Mouse (Mus musculus) G1E-ER4 (cell line): ENCODE data around the gene Snx11. TPM values are rescaled to one million over a fixed set of nuclear protein-coding genes. Genes with fewer than 3 reads are reported as not detected.

Experiments used
- GATA1 ChIP-seq: IDR thresholded peaks from one replicate; pipeline ENCODE4 v1.8.0; 2012; ENCODE audit warnings: low read length, inconsistent platforms
- polyA plus RNA-seq: library from polyadenylated mRNA; stranded (reverse); fragments of >175 nt; gene quantifications from 2 replicates; pipeline ENCODE4 v1.2.3, GENCODE M21; 2012

Snx11 gene
- 8.7 and 9.9 TPM in 2 replicates for polyA plus RNA-seq

GRCm38 (mm10) chr11:96776968-96777962, at the start of gene Snx11:
Snx11 (minus strand) TSS chr11:96777559.
- TF ChIP-seq GATA1: no peak

GRCm38 (mm10) chr11:96826481-96826880, 49.1 kb upstream of the Snx11 start:
- TF ChIP-seq GATA1: no peak

GRCm38 (mm10) chr11:96824783-96825495, 47.6 kb upstream of the Snx11 start:
- no peak for TF ChIP-seq GATA1

- TF ChIP-seq GATA1: no peak
Measured at GRCm38 (mm10) chr11:96823880-96824782, 46.8 kb upstream of the Snx11 start.

GRCm38 (mm10) chr11:96823471-96823837, 46.1 kb upstream of the Snx11 start:
- no peak for TF ChIP-seq GATA1

GRCm38 (mm10) chr11:96822675-96823470, 45.5 kb upstream of the Snx11 start:
- no peak for TF ChIP-seq GATA1

- TF ChIP-seq GATA1: no peak
Measured at GRCm38 (mm10) chr11:96821956-96822355, 44.6 kb upstream of the Snx11 start.

GRCm38 (mm10) chr11:96818128-96818710, 40.9 kb upstream of the Snx11 start:
- TF ChIP-seq GATA1: no peak

GRCm38 (mm10) chr11:96816979-96817378, 39.6 kb upstream of the Snx11 start:
- TF ChIP-seq GATA1: no peak

- no peak for TF ChIP-seq GATA1
Measured at GRCm38 (mm10) chr11:96816494-96816893, 39.1 kb upstream of the Snx11 start.

- TF ChIP-seq GATA1: no peak
Measured at GRCm38 (mm10) chr11:96815895-96816294, 38.5 kb upstream of the Snx11 start.

- TF ChIP-seq GATA1: no peak
Measured at GRCm38 (mm10) chr11:96814443-96814842, 37.1 kb upstream of the Snx11 start.

- no peak for TF ChIP-seq GATA1
Measured at GRCm38 (mm10) chr11:96813920-96814319, 36.6 kb upstream of the Snx11 start.

GRCm38 (mm10) chr11:96813455-96813854, 36.1 kb upstream of the Snx11 start:
- no peak for TF ChIP-seq GATA1

- TF ChIP-seq GATA1: no peak
Measured at GRCm38 (mm10) chr11:96809562-96810235, 32.3 kb upstream of the Snx11 start.
